Mouse (Mus musculus): ENCODE data around the gene Ube3b. TPM values are rescaled to one million over a fixed set of nuclear protein-coding genes. Genes with fewer than 3 reads are reported as not detected.

The Ube3b gene
- polyA plus RNA-seq, 1 experiment from 2014 or later = 43.1 TPM

GRCm38 (mm10) chr5:114467430-114467829, 87.0 kb downstream of the Ube3b start:
- Histone ChIP-seq H3K36me3 (no peaks in the 10 kb centered on the region), H3K4me1 (replicated peaks) (peaks cover 47% of the 10 kb centered on the region), H3K27ac (peak overlapping the region; percentile 88), H3K9ac (replicated peaks) (peak overlapping the region; percentile 43; the same call in 1 of the 2 replicates), H3K4me2 (replicated peaks) (peak overlapping the region; percentile 44), H3K4me3 (replicated peaks) (peak overlapping the region; percentile 21), H3K27me3 (peaks cover 37% of the 10 kb centered on the region), H3K9me3 (no peaks in the 10 kb centered on the region; the same call in 1 of the 2 replicates)
- peak; percentile 91 for ATAC-seq
- WGBS = 0% methylated on average over 9 of the region's 13 CpGs

GRCm38 (mm10) chr5:114468007-114468406, 87.6 kb downstream of the Ube3b start:
- Histone ChIP-seq H3K27ac (peak overlapping the region; percentile 88), H3K4me1 (replicated peaks) (peaks cover 47% of the 10 kb centered on the region), H3K9me3 (no peaks in the 10 kb centered on the region; the same call in 1 of the 2 replicates), H3K9ac (replicated peaks) (peak overlapping the region; percentile 43; the same call in 1 of the 2 replicates), H3K36me3 (no peaks in the 10 kb centered on the region), H3K4me2 (replicated peaks) (peak overlapping the region; percentile 44), H3K27me3 (peaks cover 37% of the 10 kb centered on the region), H3K4me3 (replicated peaks) (no peak overlapping the region; the same call in 1 of the 2 replicates)
- peak; percentile 17; the same call in 1 of the 2 replicates for ATAC-seq
- WGBS = 29% methylated on average over 4 of the region's 4 CpGs

- Histone ChIP-seq H3K9me3 (no peaks in the 10 kb centered on the region; the same call in 1 of the 2 replicates), H3K36me3 (no peaks in the 10 kb centered on the region), H3K4me1 (replicated peaks) (peaks cover 61% of the 10 kb centered on the region), H3K4me3 (replicated peaks) (no peak overlapping the region), H3K9ac (replicated peaks) (no peak overlapping the region), H3K27me3 (peaks cover 42% of the 10 kb centered on the region), H3K4me2 (replicated peaks) (no peak overlapping the region), H3K27ac (no peak overlapping the region)
- WGBS = 87% methylated on average over 3 of the region's 3 CpGs
- ATAC-seq = no peak
Observed at GRCm38 (mm10) chr5:114470359-114470758, 90.0 kb downstream of the Ube3b start.

Small RNA genes within 50 kb of the gene (microRNA-seq; reads per million reads assigned to microRNA genes)
- gene Mir7027 = not detected

Other genes starting within 250 kb of the Ube3b start
- 2.4 and 2.9 TPM in 2 replicates for gene Acacb, start 234.1 kb upstream of the Ube3b start, polyA plus RNA-seq (2015; fragmentation: Nextera tagmentation; extraction: Ambion mirVana)
- 3.6 and 4.0 TPM in 2 replicates for gene Foxn4, start 106.8 kb upstream of the Ube3b start, polyA plus RNA-seq (2015; fragmentation: Nextera tagmentation; extraction: Ambion mirVana)
- 0.58 and 0.93 TPM in 2 replicates for gene Myo1h, start 91.4 kb upstream of the Ube3b start, polyA plus RNA-seq (2015; fragmentation: Nextera tagmentation; extraction: Ambion mirVana)
- 92.8 and 94.0 TPM in 2 replicates for gene Kctd10, start 99 bp upstream of the Ube3b start, polyA plus RNA-seq (2015; fragmentation: Nextera tagmentation; extraction: Ambion mirVana)
- 21.1 and 22.9 TPM in 2 replicates for gene Mmab, start 63.5 kb downstream of the Ube3b start, polyA plus RNA-seq (2015; fragmentation: Nextera tagmentation; extraction: Ambion mirVana)
- gene Mvk, start 63.7 kb downstream of the Ube3b start, polyA plus RNA-seq (2015; fragmentation: Nextera tagmentation; extraction: Ambion mirVana) = 50.7 and 55.4 TPM in 2 replicates
- 5.1 and 6.1 TPM in 2 replicates for gene Fam222a, start 187.4 kb downstream of the Ube3b start, polyA plus RNA-seq (2015; fragmentation: Nextera tagmentation; extraction: Ambion mirVana)